Mouse (Mus musculus) MEL (cell line): ENCODE measurements around the gene Nprl3.

Source experiments
- CTCF ChIP-seq, 3 experiments: IDR thresholded peaks in 2 of 3; conservative IDR thresholded peaks in 1 of 3; 2 replicates each; pipeline ENCODE4 v1.5.1; 2011 to 2012; ENCODE audit warnings: low read length in 3 of 3, low read depth in 2 of 3, mild to moderate bottlenecking in 2 of 3, improper control_type of control experiment in 1 of 3, inconsistent platforms in 1 of 3, mixed read lengths in 1 of 3, moderate library complexity in 1 of 3; ENCODE audit not compliant: control insufficient read depth in 1 of 3, insufficient read depth in 1 of 3, poor library complexity in 1 of 3, severe bottlenecking in 1 of 3
- ELF1 ChIP-seq: IDR thresholded peaks from 2 replicates; pipeline ENCODE4 v1.6.1; 2014; ENCODE audit warnings: low read depth, mild to moderate bottlenecking, inconsistent platforms, low read length, improper control_type of control experiment, moderate library complexity
- EP300 ChIP-seq, 2 experiments: IDR thresholded peaks; 2 replicates each; pipeline ENCODE4 v1.6.1; 2011; ENCODE audit warnings: improper control_type of control experiment in 2 of 2, low read length in 2 of 2, low read depth in 1 of 2, mild to moderate bottlenecking in 1 of 2
- GABPA ChIP-seq: IDR thresholded peaks from 2 replicates; pipeline ENCODE4 v1.6.1; 2012; ENCODE audit warnings: low read depth, mild to moderate bottlenecking, inconsistent platforms, low read length, improper control_type of control experiment, moderate library complexity
- HCFC1 ChIP-seq: IDR thresholded peaks from 2 replicates; pipeline ENCODE4 v1.6.1; 2012; ENCODE audit warnings: low read depth, mild to moderate bottlenecking, inconsistent platforms, low read length, improper control_type of control experiment, moderate library complexity
- MYB ChIP-seq: IDR thresholded peaks from 2 replicates; pipeline ENCODE4 v1.6.1; 2011; ENCODE audit warnings: mild to moderate bottlenecking, low read depth, low read length, improper control_type of control experiment
- RCOR1 ChIP-seq: IDR thresholded peaks from 2 replicates; pipeline ENCODE4 v1.6.1; 2012; ENCODE audit warnings: low read depth, mild to moderate bottlenecking, inconsistent platforms, low read length, improper control_type of control experiment

DNA sequence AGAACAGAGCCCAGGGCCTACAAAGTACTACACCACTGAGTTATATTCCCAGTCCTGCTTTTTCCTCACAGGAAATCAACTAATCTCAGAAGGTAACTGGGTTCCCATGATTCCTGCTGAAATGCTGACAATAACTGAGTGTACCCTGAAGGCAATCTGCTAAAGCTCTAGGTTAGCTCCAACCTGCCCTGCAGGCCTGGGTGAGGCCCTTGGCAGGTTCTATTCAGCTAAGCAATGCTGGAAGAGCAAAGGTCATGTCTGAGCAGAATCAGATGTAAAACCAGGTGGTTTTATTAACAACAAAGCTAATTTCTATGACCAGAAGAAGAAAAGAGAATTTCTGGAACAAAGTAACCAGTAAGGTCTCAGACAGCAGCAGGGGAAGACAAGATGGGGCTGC is 26.1 kb downstream of the Nprl3 start:
- TF ChIP-seq ELF1 (no peak), HCFC1 (no peak), RCOR1 (no peak), CTCF (IDR thresholded peaks at IDR 0.05 in 2 of 3, conservative IDR thresholded peaks at IDR 0.05 in 1 of 3; ENCODE audit: control insufficient read depth in 1 of 3, insufficient read depth in 1 of 3, low read depth in 2 of 3, low read length in 3 of 3, poor library complexity in 1 of 3, severe bottlenecking in 1 of 3) (no peak), EP300 (IDR thresholded peaks at IDR 0.05; ENCODE audit: low read depth in 1 of 2, low read length in 2 of 2) (no peak), GABPA (no peak), MYB (no peak)
